Mouse (Mus musculus) ES-E14 (cell line): ENCODE results near the gene Slc27a3. TPM values are rescaled to one million over a fixed set of nuclear protein-coding genes. Genes with fewer than 3 reads are reported as not detected.
A peak's percentile ranks its signal among the peaks of the same experiment; 100 is the strongest.

Experiments used
- DNase-seq: peaks from one replicate; pipeline ENCODE4 v3.0.0-alpha.2; 2013; ENCODE audit warnings: low read depth, low spot score
- H3K27ac ChIP-seq: 2 replicates; pipeline ENCODE4 v1.5.1; 2012; ENCODE audit warnings: low read depth, mild to moderate bottlenecking, low read length, moderate library complexity, mixed read lengths; ENCODE audit not compliant: poor library complexity, insufficient read depth, severe bottlenecking
- H3K36me3 ChIP-seq: 2 replicates; pipeline ENCODE4 v1.6.1; 2012; ENCODE audit warnings: mild to moderate bottlenecking, low read length, moderate library complexity, mixed read lengths; ENCODE audit not compliant: control insufficient read depth, poor library complexity, insufficient read depth, severe bottlenecking
- H3K4me1 ChIP-seq, 2 experiments: fragments of 150-350 bp in 1 of 2; sonication (generic) in 1 of 2; 2 replicates each; pipeline ENCODE4 v1.6.1; 2012; ENCODE audit warnings: low read length in 2 of 2, mild to moderate bottlenecking in 1 of 2, mixed read lengths in 1 of 2; ENCODE audit not compliant: control insufficient read depth in 2 of 2, insufficient read depth in 2 of 2, poor library complexity in 1 of 2
- H3K4me3 ChIP-seq, 2 experiments: fragments of 150-350 bp in 1 of 2; sonication (generic) in 1 of 2; 2 replicates each; pipeline ENCODE4 v1.5.1; 2012; ENCODE audit warnings: low read length in 2 of 2, low read depth in 1 of 2, mild to moderate bottlenecking in 1 of 2, mixed read lengths in 1 of 2; ENCODE audit not compliant: insufficient read depth in 1 of 2, poor library complexity in 1 of 2, severe bottlenecking in 1 of 2
- H3K9ac ChIP-seq: 2 replicates; pipeline ENCODE4 v1.6.1; 2012; ENCODE audit warnings: low read depth, mild to moderate bottlenecking, low read length, mixed read lengths; ENCODE audit not compliant: poor library complexity, insufficient read depth, severe bottlenecking
- H3K9me3 ChIP-seq: fragments of 150-350 bp; sonication (generic); 2 replicates; pipeline ENCODE4 v1.6.1; 2012; ENCODE audit warnings: low read depth, mild to moderate bottlenecking, low read length; ENCODE audit not compliant: control insufficient read depth, insufficient read depth
- CHD2 ChIP-seq: IDR thresholded peaks from 2 replicates; pipeline ENCODE4 v1.6.1; 2014; ENCODE audit warnings: mild to moderate bottlenecking, low read depth, low read length, inconsistent platforms
- HCFC1 ChIP-seq: IDR thresholded peaks from 2 replicates; pipeline ENCODE4 v1.6.1; 2012; ENCODE audit warnings: low read length, inconsistent platforms, borderline replicate concordance; ENCODE audit not compliant: insufficient read depth
- MAFK ChIP-seq: IDR thresholded peaks from 2 replicates; pipeline ENCODE4 v1.6.1; 2014; ENCODE audit warnings: mild to moderate bottlenecking, low read depth, low read length, inconsistent platforms; ENCODE audit not compliant: insufficient read depth
- ZC3H11A ChIP-seq: IDR thresholded peaks from 2 replicates; pipeline ENCODE4 v1.6.1; 2012; ENCODE audit warnings: low read depth, mild to moderate bottlenecking, inconsistent platforms, low read length, borderline replicate concordance
- ZNF384 ChIP-seq: IDR thresholded peaks from 2 replicates; pipeline ENCODE4 v1.6.1; 2012; ENCODE audit warnings: low read depth, low read length, inconsistent platforms
- in situ Hi-C, 2 experiments: fragments of 600-800 bp; cut with MboI; formaldehyde crosslinking; loops; one replicate each; pipeline ENCODE4 v1.15.1; 2025; ENCODE audit warnings: low sequenced_read_pairs in 2 of 2, inconsistent platforms in 1 of 2; ENCODE audit not compliant: unreplicated experiment in 2 of 2
- total RNA-seq: library from RNA; depleted of rRNA; stranded (reverse); fragments of 300-350 nt; gene quantifications from 2 replicates; pipeline ENCODE4 v1.2.3, GENCODE M21; 2012

The Slc27a3 gene
- total RNA-seq, 1 experiment: 22.9 TPM

GRCm38 (mm10) chr3:90412312-90413010 is 22.7 kb upstream of the Slc27a3 start:
- Histone ChIP-seq H3K9me3 (no peaks in the 10 kb centered on the region), H3K36me3 (peaks cover 51% of the 10 kb centered on the region), H3K27ac (no peak overlapping the region), H3K9ac (no peak overlapping the region), H3K4me1 (peaks cover 0 to 2% of the 10 kb centered on the region in 2 experiments; a peak in 1 of 4 replicates), H3K4me3 (no peak overlapping the region)
- TF ChIP-seq ZC3H11A (peak; percentile 80), HCFC1 (no peak)
- in situ Hi-C loops: no loop called here
- DNase-seq: peak; percentile 43

DNA sequence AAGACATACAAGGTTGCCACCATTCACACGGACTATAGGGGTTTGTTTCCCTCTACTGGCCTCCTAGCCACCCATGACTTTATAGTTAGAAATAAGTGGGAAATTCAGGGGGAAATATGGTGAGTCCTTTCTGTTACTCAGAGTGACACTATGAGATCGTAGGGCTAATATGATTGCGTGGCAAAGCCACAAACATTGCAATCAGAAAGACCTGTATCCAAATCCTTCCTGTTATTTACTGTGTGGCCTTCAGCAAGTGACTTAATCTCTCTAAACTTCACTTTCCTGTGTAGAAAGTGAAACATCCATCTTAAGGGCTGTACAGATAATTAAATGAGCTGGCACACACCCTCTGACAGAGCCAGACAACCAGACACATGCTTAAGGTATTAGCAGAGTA is 19.0 kb upstream of the Slc27a3 start:
- H3K27ac ChIP-seq: no peak overlapping the region

GRCm38 (mm10) chr3:90406414-90406813 is 16.7 kb upstream of the Slc27a3 start:
- no peak for TF ChIP-seq MAFK
- TF ChIP-seq ZNF384: no peak
- TF ChIP-seq ZC3H11A: no peak
- no peak for TF ChIP-seq HCFC1
- TF ChIP-seq CHD2: no peak
- no peak overlapping the region for H3K9ac ChIP-seq
- H3K27ac ChIP-seq: peak overlapping the region; percentile 18; the same call in 1 of the 2 replicates
- H3K9me3 ChIP-seq: no peaks in the 10 kb centered on the region
- DNase-seq: no peak
- no peak overlapping the region for H3K4me3 ChIP-seq
- in situ Hi-C loops: no loop called here
- H3K36me3 ChIP-seq: peaks cover 72% of the 10 kb centered on the region
- H3K4me1 ChIP-seq: no peaks in the 10 kb centered on the region

More for the DNA sequence above, 19.0 kb upstream of the Slc27a3 start:
- Histone ChIP-seq H3K9ac (no peak overlapping the region), H3K9me3 (no peaks in the 10 kb centered on the region), H3K36me3 (peaks cover 66% of the 10 kb centered on the region), H3K4me3 (no peak overlapping the region), H3K4me1 (peaks cover 0 to 2% of the 10 kb centered on the region in 2 experiments; a peak in 1 of 4 replicates)
- in situ Hi-C loops: no loop called here
- TF ChIP-seq ZC3H11A: no peak
- DNase-seq: no peak

DNA sequence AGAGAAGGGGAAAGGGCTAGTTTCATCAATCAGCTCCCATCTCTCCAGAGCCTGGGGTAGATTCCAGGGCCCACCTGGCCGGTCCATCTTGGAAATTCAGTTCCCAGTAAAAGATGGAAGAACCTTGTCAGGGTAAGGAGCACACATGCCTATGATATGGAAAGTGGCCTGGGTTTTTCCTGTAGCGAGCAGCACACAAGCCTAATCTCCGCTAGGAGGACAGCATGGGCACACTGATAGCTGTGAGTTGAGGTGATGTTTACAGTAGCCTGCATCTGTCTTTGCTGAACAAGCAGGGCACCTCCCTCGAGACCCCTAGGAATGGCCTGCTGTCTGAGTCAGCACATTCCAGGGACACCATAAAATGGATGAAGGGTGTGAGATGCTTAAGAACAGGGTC is 14.9 kb upstream of the Slc27a3 start:
- in situ Hi-C loops: no loop called here
- no peak for DNase-seq
- Histone ChIP-seq H3K4me3 (no peak overlapping the region), H3K9ac (no peak overlapping the region), H3K4me1 (no peaks in the 10 kb centered on the region), H3K27ac (no peak overlapping the region), H3K9me3 (no peaks in the 10 kb centered on the region), H3K36me3 (peaks cover 73% of the 10 kb centered on the region)
- TF ChIP-seq ZNF384 (no peak), MAFK (peak; percentile 40; the same call in 1 of the 2 replicates)

GRCm38 (mm10) chr3:90404121-90404520 is 14.4 kb upstream of the Slc27a3 start:
- Histone ChIP-seq H3K27ac (no peak overlapping the region), H3K4me3 (no peak overlapping the region), H3K36me3 (peaks cover 73% of the 10 kb centered on the region), H3K9ac (no peak overlapping the region), H3K4me1 (no peaks in the 10 kb centered on the region), H3K9me3 (no peaks in the 10 kb centered on the region)
- in situ Hi-C loops: no loop called here
- DNase-seq: no peak
- TF ChIP-seq HCFC1 (no peak), ZC3H11A (no peak)
